Mouse (Mus musculus) hindbrain, embryonic 14.5 days (tissue): ENCODE data around the gene Add2. TPM values are rescaled to one million over a fixed set of nuclear protein-coding genes. Genes with fewer than 3 reads are reported as not detected.

Experiments used
- ATAC-seq: fragments of 200-750 bp; cut with Nextera tagmentation; 2 replicates; pipeline ENCODE4 v1.8.0; 2017; ENCODE audit warnings: moderate number of reproducible peaks, mild to moderate bottlenecking, moderate TSS enrichment, moderate library complexity; ENCODE audit not compliant: low FRiP score
- DNase-seq: peaks from one replicate; pipeline ENCODE4 v3.0.0-alpha.2; 2015; ENCODE audit warnings: low spot score
- H3K27ac ChIP-seq: fragments of 300-500 bp; sonication (generic); 2 replicates; pipeline ENCODE4 v1.5.1; 2014; ENCODE audit warnings: mild to moderate bottlenecking, moderate library complexity
- H3K27me3 ChIP-seq: fragments of 300-500 bp; sonication (generic); 2 replicates; pipeline ENCODE4 v1.6.1; 2014; ENCODE audit warnings: mild to moderate bottlenecking, low read length, mixed read lengths; ENCODE audit not compliant: control insufficient read depth, insufficient read depth
- H3K36me3 ChIP-seq: fragments of 300-500 bp; sonication (generic); replicated peaks from 2 replicates; pipeline ENCODE4 v1.6.1; 2014; ENCODE audit not compliant: control insufficient read depth, insufficient read depth
- H3K4me1 ChIP-seq: fragments of 300-500 bp; sonication (generic); replicated peaks from 2 replicates; pipeline ENCODE4 v1.6.1; 2014; ENCODE audit warnings: antibody characterized with exemption, low read length, mixed read lengths; ENCODE audit not compliant: control insufficient read depth, insufficient read depth
- H3K4me2 ChIP-seq: fragments of 300-500 bp; sonication (generic); replicated peaks from 2 replicates; pipeline ENCODE4 v1.6.1; 2014; ENCODE audit warnings: mild to moderate bottlenecking, moderate library complexity
- H3K4me3 ChIP-seq: fragments of 300-500 bp; sonication (generic); replicated peaks from 2 replicates; pipeline ENCODE4 v1.5.1; 2014; ENCODE audit warnings: mild to moderate bottlenecking, low read length
- H3K9ac ChIP-seq: fragments of 300-500 bp; sonication (generic); 2 replicates; pipeline ENCODE4 v1.6.1; 2014
- H3K9me3 ChIP-seq: fragments of 300-500 bp; sonication (generic); 2 replicates; pipeline ENCODE4 v1.6.1; 2016; ENCODE audit warnings: low read length; ENCODE audit not compliant: control insufficient read depth
- WGBS: fragments of 180-500 bp; shearing (Covaris S2); extraction: QIAGEN DNeasy Blood & Tissue Kit; methylation state at CpG from one replicate; pipeline ENCODE4 v1.1.7; 2014; 5-methylcytosine and 5-hydroxymethylcytosine counted together
- polyA plus RNA-seq: library from polyadenylated mRNA; unstranded; fragments of >200 nt; fragmentation: Nextera tagmentation; extraction: Ambion mirVana; gene quantifications from 2 replicates; pipeline ENCODE4 v1.2.1, GENCODE M21; 2014

Add2 gene
- polyA plus RNA-seq, 1 experiment from 2014 or later = 102 TPM

DNA sequence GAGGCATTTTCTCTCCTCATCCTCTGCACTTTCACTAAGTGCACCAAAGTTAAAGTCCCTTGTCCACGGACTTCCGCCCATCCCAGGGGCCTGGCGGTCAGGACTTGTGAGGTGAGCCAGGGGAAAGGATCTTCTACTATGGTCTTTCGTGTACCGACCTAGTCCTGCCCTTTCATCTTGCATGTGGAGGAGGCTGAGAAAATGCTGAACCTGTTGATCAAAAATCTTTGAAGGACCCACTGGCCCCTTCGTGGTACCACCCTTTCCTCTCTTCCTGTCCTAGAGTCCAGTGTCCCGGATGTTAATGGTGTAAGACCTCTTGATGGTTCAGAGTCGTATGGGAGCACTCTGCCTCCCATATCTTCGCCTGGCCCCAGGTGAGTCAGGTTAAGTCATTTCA, 12.6 kb upstream of the Add2 start, which contains the start of gene Figla:
Gene Figla (plus strand): TSS at position 301 of the 400 bp plus-strand sequence.
- Histone ChIP-seq H3K27ac (no peak within 1 kb of the TSS), H3K9me3 (no peaks in the 10 kb centered on the region), H3K36me3 (no peaks in the 10 kb centered on the region), H3K4me1 (no peaks in the 10 kb centered on the region), H3K4me3 (no peak within 1 kb of the TSS), H3K4me2 (no peak within 1 kb of the TSS), H3K9ac (no peak within 1 kb of the TSS), H3K27me3 (no peaks in the 10 kb centered on the region)
- 87% methylated on average over 9 of the region's 9 CpGs for WGBS
- DNase-seq (no peak), ATAC-seq (no peak)

DNA sequence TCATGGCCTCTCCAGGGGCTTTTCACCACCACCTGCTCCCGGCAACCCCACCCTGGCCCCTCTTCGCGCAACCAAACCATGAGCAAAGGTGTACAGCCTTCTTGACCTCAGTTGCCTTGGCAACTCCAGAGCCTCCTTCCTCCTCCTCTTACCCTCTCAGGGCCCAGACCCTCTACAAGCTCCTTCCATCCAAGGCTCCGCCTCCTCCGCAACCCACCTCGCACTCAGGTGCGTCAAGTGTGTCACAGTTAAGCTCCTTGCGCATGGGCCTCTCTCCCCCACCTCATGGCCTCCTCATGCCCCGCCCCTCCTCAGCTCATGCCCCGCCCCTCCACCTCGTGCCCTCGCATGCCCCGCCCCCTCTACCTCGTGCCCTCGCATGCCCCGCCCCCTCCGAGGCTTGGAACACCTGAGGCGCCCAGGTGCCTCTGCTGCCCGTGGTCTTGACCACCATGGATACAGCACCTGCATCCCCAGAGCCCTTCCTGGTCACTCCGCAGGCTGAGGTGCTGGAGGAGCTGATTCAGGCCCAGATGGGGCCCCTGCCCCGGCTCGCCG, 11.6 kb upstream of the Add2 start:
- H3K4me3 ChIP-seq = no peak overlapping the region
- no peak overlapping the region for H3K27ac ChIP-seq
- H3K4me1 ChIP-seq = no peaks in the 10 kb centered on the region
- DNase-seq (no peak), ATAC-seq (no peak)
- H3K27me3 ChIP-seq = no peaks in the 10 kb centered on the region
- H3K4me2 ChIP-seq = no peak overlapping the region
- no peak overlapping the region for H3K9ac ChIP-seq
- 88% methylated on average over 23 of the region's 23 CpGs for WGBS
- H3K36me3 ChIP-seq = no peaks in the 10 kb centered on the region
- H3K9me3 ChIP-seq = no peaks in the 10 kb centered on the region

DNA sequence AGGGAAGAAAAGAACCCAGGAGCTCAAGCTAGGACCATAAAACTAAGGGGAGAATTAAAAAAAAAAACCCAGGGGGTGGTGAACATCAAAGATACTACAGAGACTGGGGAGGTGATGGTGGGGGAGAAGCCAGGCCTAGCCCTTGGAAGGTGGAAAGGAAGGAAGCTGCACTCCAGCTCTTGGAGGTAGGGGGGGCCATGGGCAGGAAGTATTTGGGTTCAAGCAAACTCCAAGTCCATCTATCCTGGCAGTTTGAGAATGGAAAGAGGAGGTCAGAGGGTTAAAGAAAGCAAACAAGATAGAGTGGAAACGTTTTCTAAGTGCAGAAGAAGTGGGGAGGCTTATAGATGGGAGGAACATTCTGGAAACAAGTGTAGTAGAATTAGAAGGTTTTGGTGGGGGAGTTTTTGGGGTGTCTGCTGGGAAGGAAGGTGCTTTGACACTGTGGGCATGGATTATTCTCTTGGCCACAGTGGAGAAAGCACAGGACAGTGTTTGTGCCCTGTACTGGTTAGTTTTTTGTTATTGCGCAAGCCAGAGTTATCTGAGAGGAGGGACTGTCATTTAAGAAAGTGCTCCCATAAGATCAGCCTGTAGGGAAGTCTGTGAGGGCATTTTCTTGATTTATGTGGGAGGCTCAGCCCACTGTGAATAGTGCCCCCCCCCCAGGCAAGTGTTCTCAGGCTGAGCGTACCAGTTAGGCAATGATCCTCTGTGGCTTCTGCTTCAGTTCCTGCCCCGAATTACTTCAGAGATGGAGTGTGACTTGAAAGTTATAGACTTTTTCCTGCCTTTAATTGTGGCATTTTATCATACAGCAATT, 8.9 kb upstream of the Add2 start:
- DNase-seq = no peak

DNA sequence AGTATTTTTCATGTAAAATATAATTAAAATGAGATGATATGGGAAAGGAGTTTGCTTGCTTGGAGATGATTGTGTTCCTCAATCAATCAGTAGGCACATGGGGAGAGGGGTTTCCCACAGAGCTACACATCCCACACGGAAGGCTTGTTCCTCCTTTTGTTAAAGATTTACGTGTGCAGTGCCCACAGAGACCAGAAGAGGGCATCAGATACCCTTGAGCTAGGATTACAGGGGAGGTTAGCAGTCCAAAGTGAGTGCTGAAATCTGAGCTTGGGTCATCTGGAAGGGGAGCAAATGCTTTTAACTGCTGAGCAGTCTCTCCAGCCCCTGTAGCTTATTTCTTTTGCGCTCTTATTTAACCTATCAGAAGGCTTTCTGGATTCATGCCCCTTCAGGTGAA, 7.5 kb upstream of the Add2 start:
- ATAC-seq (no peak), DNase-seq (peak; percentile 32)
- H3K27me3 ChIP-seq = no peaks in the 10 kb centered on the region
- H3K4me1 ChIP-seq = no peaks in the 10 kb centered on the region
- 18% methylated on average over 3 of the region's 3 CpGs for WGBS
- no peak overlapping the region for H3K4me3 ChIP-seq
- H3K36me3 ChIP-seq = no peaks in the 10 kb centered on the region
- no peak overlapping the region for H3K27ac ChIP-seq
- H3K4me2 ChIP-seq = no peak overlapping the region
- H3K9ac ChIP-seq = no peak overlapping the region
- H3K9me3 ChIP-seq = no peaks in the 10 kb centered on the region

More for the DNA sequence above, 8.9 kb upstream of the Add2 start:
- WGBS = 59% methylated on average over 4 of the region's 4 CpGs
- no peaks in the 10 kb centered on the region for H3K9me3 ChIP-seq
- no peak for ATAC-seq
- H3K4me2 ChIP-seq = no peak overlapping the region
- no peak overlapping the region for H3K9ac ChIP-seq
- no peaks in the 10 kb centered on the region for H3K4me1 ChIP-seq
- no peaks in the 10 kb centered on the region for H3K36me3 ChIP-seq
- no peak overlapping the region for H3K4me3 ChIP-seq
- no peaks in the 10 kb centered on the region for H3K27me3 ChIP-seq
- H3K27ac ChIP-seq = no peak overlapping the region

DNA sequence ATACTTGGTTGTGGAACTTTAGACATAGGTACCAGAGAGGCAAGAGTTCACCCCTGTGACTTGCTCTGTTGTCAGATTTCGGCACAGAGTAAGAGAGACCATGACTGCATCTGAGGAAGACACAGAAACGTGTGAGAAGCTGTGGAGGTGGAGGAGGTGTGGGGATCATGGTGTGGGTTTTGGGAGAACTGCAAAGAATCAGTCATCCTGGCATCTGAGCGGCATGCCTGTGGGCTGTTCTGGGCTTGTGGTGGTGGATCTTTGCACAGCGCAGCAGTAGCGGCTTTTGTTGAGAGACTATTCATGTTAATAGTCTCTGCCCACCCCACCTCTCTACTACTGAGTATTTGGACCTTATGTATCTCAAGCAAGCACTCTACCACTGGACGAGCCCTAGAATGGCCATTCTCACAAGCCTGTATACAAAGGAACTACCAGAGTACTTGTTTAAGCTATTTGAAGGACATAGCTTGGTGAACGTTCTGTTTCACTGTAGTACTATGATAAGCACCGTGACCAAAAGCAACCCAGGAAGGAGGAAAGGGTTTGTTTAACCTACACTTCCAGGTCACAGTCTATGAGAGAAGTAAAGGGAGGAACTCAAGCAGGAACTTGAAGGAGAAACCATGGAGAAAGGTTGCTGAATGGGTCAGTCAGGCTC, 1.7 kb upstream of the Add2 start:
- Histone ChIP-seq H3K4me1 (peaks cover 18% of the 10 kb centered on the region), H3K36me3 (no peaks in the 10 kb centered on the region), H3K27ac (no peak overlapping the region), H3K9me3 (no peaks in the 10 kb centered on the region), H3K9ac (no peak overlapping the region), H3K4me3 (no peak overlapping the region), H3K4me2 (no peak overlapping the region), H3K27me3 (no peaks in the 10 kb centered on the region)
- 82% methylated on average over 8 of the region's 8 CpGs for WGBS
- ATAC-seq = no peak
- no peak for DNase-seq

DNA sequence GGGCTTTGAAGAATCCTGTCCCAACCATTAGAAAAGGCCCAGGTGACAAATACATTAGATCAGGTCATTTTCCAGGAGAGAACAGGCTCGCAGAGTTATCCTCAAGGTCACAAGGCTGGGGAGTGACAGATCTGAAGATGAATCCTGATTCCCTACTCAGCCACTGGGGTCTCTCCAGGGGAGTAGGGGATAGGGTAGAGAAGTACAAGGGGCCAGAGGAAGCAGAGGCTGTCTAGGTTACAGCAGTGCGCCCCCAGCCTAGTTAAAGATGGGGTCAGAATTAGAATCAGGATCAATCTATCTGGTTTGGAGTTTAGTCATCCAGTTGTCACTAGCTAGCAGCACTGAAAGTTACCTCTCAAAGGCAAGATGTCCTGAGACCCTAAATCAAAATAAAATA, 331 bp upstream of the Add2 start:
- no peaks in the 10 kb centered on the region; the same call in none of the 2 replicates for H3K36me3 ChIP-seq
- no peaks in the 10 kb centered on the region for H3K9me3 ChIP-seq
- ATAC-seq = peak; percentile 41; the same call in 1 of the 2 replicates
- H3K27ac ChIP-seq = peak overlapping the region; percentile 94
- H3K9ac ChIP-seq = peak overlapping the region; percentile 94
- WGBS = 56% methylated on average over 2 of the region's 2 CpGs
- peak; percentile 31 for DNase-seq
- peaks cover 32% of the 10 kb centered on the region for H3K4me1 ChIP-seq
- no peaks in the 10 kb centered on the region for H3K27me3 ChIP-seq
- H3K4me3 ChIP-seq = peak overlapping the region; percentile 65
- H3K4me2 ChIP-seq = peak overlapping the region; percentile 75

DNA sequence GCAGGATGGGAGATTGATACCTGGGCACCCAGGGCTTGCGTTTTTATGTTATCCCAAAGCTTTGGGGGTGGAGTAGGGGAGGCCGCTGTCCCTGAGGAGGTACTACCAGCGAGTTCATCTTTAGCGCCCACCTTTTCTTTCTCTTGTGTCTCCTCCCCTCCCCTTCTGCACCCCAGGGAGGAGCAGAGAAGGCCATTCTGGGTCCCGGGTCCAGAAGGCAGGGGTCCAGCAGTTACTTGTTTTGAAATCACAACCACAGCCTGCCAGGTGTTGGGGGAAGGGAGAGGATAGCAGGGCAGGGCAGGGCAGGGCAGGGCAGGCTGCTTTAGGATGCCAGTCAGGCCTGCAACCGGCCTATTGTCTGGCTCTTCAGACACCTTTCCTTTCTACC, 837 bp downstream of the Add2 start:
- H3K27ac ChIP-seq = peak overlapping the region; percentile 94
- H3K4me2 ChIP-seq = peak overlapping the region; percentile 75
- WGBS = 4% methylated on average over 6 of the region's 6 CpGs
- peak; percentile 30 for DNase-seq
- H3K4me3 ChIP-seq = peak overlapping the region; percentile 65
- peak overlapping the region; percentile 94 for H3K9ac ChIP-seq
- ATAC-seq = 0 out of 2 replicates have a peak, but pooled peaks have one; percentile 7
- no peaks in the 10 kb centered on the region for H3K27me3 ChIP-seq
- H3K36me3 ChIP-seq = no peaks in the 10 kb centered on the region; the same call in none of the 2 replicates
- no peaks in the 10 kb centered on the region for H3K9me3 ChIP-seq
- peaks cover 42% of the 10 kb centered on the region for H3K4me1 ChIP-seq

DNA sequence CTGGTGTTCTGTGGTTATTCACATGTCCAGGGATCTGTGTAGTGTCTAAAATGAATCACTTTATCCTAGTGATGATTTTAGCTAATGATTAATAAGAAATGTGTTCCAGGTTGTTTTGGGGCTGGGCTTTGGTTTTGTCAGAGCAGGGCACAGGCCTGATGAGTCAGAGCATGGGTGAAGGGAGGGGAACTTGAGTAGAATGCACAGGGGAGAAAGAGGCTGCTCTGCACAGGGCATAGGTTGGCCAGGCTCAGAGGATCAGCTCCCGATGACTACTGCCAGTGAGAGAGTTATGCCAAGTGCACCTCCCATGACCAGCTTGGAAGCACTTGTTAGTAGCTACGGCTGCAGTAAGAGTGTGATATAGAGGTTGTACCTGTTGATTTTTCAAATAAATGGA, 3.0 kb downstream of the Add2 start:
- WGBS = 68% methylated on average over 2 of the region's 2 CpGs
- Histone ChIP-seq H3K4me3 (peak overlapping the region; percentile 65), H3K4me2 (peak overlapping the region; percentile 75), H3K4me1 (peaks cover 42% of the 10 kb centered on the region), H3K27me3 (no peaks in the 10 kb centered on the region), H3K27ac (0 out of 2 replicates have a peak overlapping the region, but pooled peaks have one; percentile 20), H3K36me3 (no peaks in the 10 kb centered on the region; the same call in none of the 2 replicates), H3K9ac (peak overlapping the region; percentile 94), H3K9me3 (no peaks in the 10 kb centered on the region)
- DNase-seq = no peak
- ATAC-seq = no peak

DNA sequence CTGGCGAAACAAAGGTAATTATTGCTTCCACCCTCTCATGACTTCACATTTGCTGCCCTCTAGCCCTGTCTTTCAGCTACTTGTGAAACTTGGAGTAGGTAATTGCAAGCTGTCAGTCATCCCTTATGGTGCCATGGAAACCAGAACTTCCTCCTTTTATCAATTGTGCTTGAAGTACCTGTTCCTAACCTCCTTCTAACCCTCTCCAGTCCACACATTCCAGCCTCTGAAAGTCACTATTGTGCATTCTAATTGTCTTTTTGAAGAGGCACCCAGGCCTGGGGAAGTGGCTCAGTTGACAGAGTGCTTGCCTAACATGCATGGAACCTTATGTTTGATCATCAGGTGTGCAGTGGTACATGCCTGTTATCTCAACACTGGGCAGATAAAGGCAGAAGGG, 5.2 kb downstream of the Add2 start:
- H3K4me3 ChIP-seq = no peak overlapping the region
- H3K27me3 ChIP-seq = no peaks in the 10 kb centered on the region
- H3K9ac ChIP-seq = no peak overlapping the region
- H3K4me1 ChIP-seq = peaks cover 44% of the 10 kb centered on the region
- no peak overlapping the region for H3K27ac ChIP-seq
- ATAC-seq (no peak), DNase-seq (no peak)
- H3K4me2 ChIP-seq = no peak overlapping the region
- no peaks in the 10 kb centered on the region; the same call in none of the 2 replicates for H3K36me3 ChIP-seq
- H3K9me3 ChIP-seq = no peaks in the 10 kb centered on the region
- 84% methylated on average over 1 of the region's 1 CpGs for WGBS
